Mouse (Mus musculus) small intestine, adult 2 months (tissue): ENCODE measurements at regions not wholly inside any gene's neighbourhood (a gene's known extent, or its start where the extent isn't known, plus 50 kb on each side); places are given as distances from the start of the nearest gene placed in this dataset.

Experiments used
- CTCF ChIP-seq: fragments of 200-500 bp; IDR thresholded peaks from 2 replicates; pipeline ENCODE4 v1.5.1; 2012; ENCODE audit warnings: low read depth, mild to moderate bottlenecking, control low read depth, inconsistent platforms, low read length, moderate library complexity, mixed read lengths; ENCODE audit not compliant: insufficient replicate concordance, insufficient read length; ENCODE audit errors: extremely low read depth
- POLR2A ChIP-seq: fragments of 200-500 bp; IDR thresholded peaks from 2 replicates; pipeline ENCODE4 v1.6.1; 2012; ENCODE audit warnings: low read depth, mild to moderate bottlenecking, control low read depth, inconsistent platforms, low read length, moderate library complexity

DNA sequence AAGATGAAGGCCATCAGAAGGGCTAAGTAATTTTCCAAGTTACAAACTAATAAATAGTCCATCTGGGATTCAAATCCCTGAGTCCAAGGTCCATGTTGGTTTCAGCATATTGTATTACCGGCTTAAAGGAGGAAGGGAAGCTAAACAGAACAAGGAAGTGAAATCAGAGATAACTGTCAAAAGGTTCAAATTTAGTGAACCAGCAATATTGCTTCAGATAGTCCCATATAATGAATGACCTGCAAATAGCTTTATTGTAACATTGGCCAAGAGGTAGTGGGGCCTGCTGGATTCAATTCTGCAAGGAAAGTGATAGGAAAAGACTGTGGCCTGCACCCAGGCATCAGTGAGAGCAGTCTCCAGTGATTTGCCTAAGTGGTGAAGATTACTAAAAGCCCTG is 447.8 kb upstream of the Cited2 start:
- no peak for TF ChIP-seq POLR2A
- no peak for TF ChIP-seq CTCF
